Mouse (Mus musculus) C2C12 (cell line): ENCODE results near the gene Spef2.
A peak's percentile ranks its signal among the peaks of the same experiment; 100 is the strongest.

ENCODE experiments used
- CEBPB ChIP-seq: IDR thresholded peaks from one replicate; pipeline ENCODE4 v1.6.1; 2011; ENCODE audit warnings: low read depth, mild to moderate bottlenecking, control low read depth, moderate library complexity
- CTCF ChIP-seq: IDR thresholded peaks from one replicate; pipeline ENCODE4 v1.5.1; 2011; ENCODE audit not compliant: control insufficient read depth, insufficient read depth, insufficient read length
- FOSL1 ChIP-seq: IDR thresholded peaks from one replicate; pipeline ENCODE4 v1.8.0; 2011; ENCODE audit warnings: mild to moderate bottlenecking, low read length; ENCODE audit not compliant: poor library complexity, insufficient read depth, severe bottlenecking
- MAX ChIP-seq: IDR thresholded peaks from one replicate; pipeline ENCODE4 v1.6.1; 2011; ENCODE audit warnings: mild to moderate bottlenecking, control low read depth
- MYOG ChIP-seq: IDR thresholded peaks from one replicate; pipeline ENCODE4 v1.6.1; 2011; ENCODE audit not compliant: control insufficient read depth, insufficient read length; ENCODE audit errors: extremely low read depth
- USF1 ChIP-seq: IDR thresholded peaks from one replicate; pipeline ENCODE4 v1.6.1; 2011; ENCODE audit warnings: low read depth, mild to moderate bottlenecking, control low read depth, moderate library complexity

GRCm38 (mm10) chr15:9748359-9749102, at the start of gene Spef2:
- TF ChIP-seq CTCF, result no peak
- peak; percentile 29 for TF ChIP-seq USF1
- no peak for TF ChIP-seq MYOG
- TF ChIP-seq FOSL1, result no peak
- TF ChIP-seq MAX, result no peak
- TF ChIP-seq CEBPB, result no peak
